Mouse (Mus musculus) small intestine, adult 2 months (tissue): ENCODE data around the gene 6030408B16Rik.

ENCODE experiments used
- CTCF ChIP-seq: fragments of 200-500 bp; IDR thresholded peaks from 2 replicates; pipeline ENCODE4 v1.5.1; 2012; ENCODE audit warnings: low read depth, mild to moderate bottlenecking, control low read depth, inconsistent platforms, low read length, moderate library complexity, mixed read lengths; ENCODE audit not compliant: insufficient replicate concordance, insufficient read length; ENCODE audit errors: extremely low read depth
- POLR2A ChIP-seq: fragments of 200-500 bp; IDR thresholded peaks from 2 replicates; pipeline ENCODE4 v1.6.1; 2012; ENCODE audit warnings: low read depth, mild to moderate bottlenecking, control low read depth, inconsistent platforms, low read length, moderate library complexity

DNA sequence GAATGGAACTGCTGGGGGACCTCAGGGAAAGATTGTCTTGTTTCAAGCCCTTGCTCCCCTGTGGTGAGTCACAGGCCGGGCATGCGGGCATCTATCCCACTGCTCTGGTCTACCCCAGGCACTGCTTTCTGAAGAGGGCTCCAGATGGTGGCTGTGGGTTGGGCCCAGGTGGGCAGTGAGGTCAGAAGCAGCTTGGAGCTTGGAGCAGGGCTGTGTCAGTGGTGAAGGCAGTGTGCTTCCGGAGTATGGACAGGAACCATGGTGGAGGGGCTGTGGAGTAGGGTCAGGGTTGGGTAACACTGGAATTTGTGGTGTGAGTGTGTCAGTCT is 36.5 kb downstream of the 6030408B16Rik start:
- TF ChIP-seq CTCF (no peak), POLR2A (no peak)
